Mouse (Mus musculus) cerebellum, adult 11-12 months (tissue): Measurements from ENCODE around the gene Ift74.

Experiments used
- DNase-seq: peaks from one replicate; pipeline ENCODE4 v3.0.0; 2022

Ift74 gene

GRCm38 (mm10) chr4:94696368-94696767 is 82.1 kb downstream of the Ift74 start:
- DNase-seq = no peak

- no peak for DNase-seq
Observed at GRCm38 (mm10) chr4:94711002-94711401, 96.7 kb downstream of the Ift74 start.

GRCm38 (mm10) chr4:94711426-94711825 is 97.1 kb downstream of the Ift74 start:
- DNase-seq = no peak

- no peak for DNase-seq
Observed at GRCm38 (mm10) chr4:94713741-94714140, 99.5 kb downstream of the Ift74 start.

- no peak for DNase-seq
Observed at GRCm38 (mm10) chr4:94715166-94715565, 100.9 kb downstream of the Ift74 start.

GRCm38 (mm10) chr4:94725799-94726198 is 111.5 kb downstream of the Ift74 start:
- DNase-seq = no peak

GRCm38 (mm10) chr4:94732721-94733120 is 118.4 kb downstream of the Ift74 start:
- DNase-seq = no peak

- DNase-seq = no peak
Observed at GRCm38 (mm10) chr4:94737326-94738295, 123.3 kb downstream of the Ift74 start.

GRCm38 (mm10) chr4:94738838-94739731 is 124.8 kb downstream of the Ift74 start, which contains the start of gene Tek:
TSS of gene Tek (plus strand) at chr4:94739289.
- no peak for DNase-seq

- DNase-seq = no peak
Observed at GRCm38 (mm10) chr4:94741824-94742223, 127.5 kb downstream of the Ift74 start.
